20 mouse cellular contexts compared by ENCODE assay signal in genomic region chr3:30000260-30000659, GRCm38 (mm10).
DNase-seq lines count a peak whose midpoint lies in the region; ATAC-seq and TF ChIP-seq lines count a peak whose summit lies in the region.
"Had no signal": no experiment of that assay in that cellular context is flagged by ENCODE, and none has a peak within 500 bp of the region (broad histone marks: within the 10 kb centered on the region; RNA-seq: fewer than 3 reads in every experiment).

No protein-coding gene starts in this region.

- no peak for TF ChIP-seq POLR2A in limb, embryonic 14.5 days (IDR thresholded peaks at IDR 0.05; ENCODE audit: borderline replicate concordance, extremely low read depth, insufficient read depth, insufficient read length)

- peaks cover 27% of the 10 kb centered on the region for H3K36me3 ChIP-seq in limb, embryonic 13.5 days
- H3K36me3 ChIP-seq in limb, embryonic 14.5 days (ENCODE audit: control insufficient read depth, insufficient read depth, low read length) = peaks cover 9% of the 10 kb centered on the region; the same call in 1 of the 2 replicates
- H3K36me3 ChIP-seq in liver, embryonic 12.5 days = no peaks in the 10 kb centered on the region

- peak; percentile 36 for DNase-seq in kidney, adult 9 months
- DNase-seq in kidney, postnatal 4 days = no peak
- DNase-seq in kidney, postnatal 14 days = peak; percentile 44
- no peak for DNase-seq in kidney, adult 11 months
- DNase-seq in limb, embryonic 14.5 days (ENCODE audit: low spot score) = no peak
- DNase-seq in embryo, embryonic 11 days = no peak
- DNase-seq: adrenal gland, adult 2 months; adrenal gland, postnatal 25 days; cerebellum, adult 18-20 months; cerebellum, adult 9-11 months; cerebellum, postnatal 36 days; forebrain, postnatal 0 days; gastrocnemius, postnatal 36 days; heart, postnatal 14 days had no signal

- H3K9ac ChIP-seq in limb, embryonic 13.5 days = no peak overlapping the region
- no peak overlapping the region for H3K9ac ChIP-seq in limb, embryonic 14.5 days (ENCODE audit: low read depth, low read length, severe bottlenecking)
- H3K9ac ChIP-seq in liver, embryonic 12.5 days = no peak overlapping the region
- H3K9ac ChIP-seq: forebrain, embryonic 13.5 days; forebrain, postnatal 0 days; heart, embryonic 15.5 days had no signal

- no peak for ATAC-seq in limb, embryonic 13.5 days (ENCODE audit: low FRiP score, low read depth)
- no peak for ATAC-seq in limb, embryonic 14.5 days (ENCODE audit: low FRiP score, low read depth)
- no peak for ATAC-seq in liver, embryonic 12.5 days
- ATAC-seq: forebrain, embryonic 13.5 days; forebrain, postnatal 0 days had no signal

- peaks cover 30% of the 10 kb centered on the region for H3K4me1 ChIP-seq in limb, embryonic 13.5 days
- H3K4me1 ChIP-seq in limb, embryonic 14.5 days (ENCODE audit: control insufficient read depth, insufficient read depth, low read length) = peaks cover 23% of the 10 kb centered on the region
- no peaks in the 10 kb centered on the region for H3K4me1 ChIP-seq in liver, embryonic 12.5 days
- H3K4me1 ChIP-seq: heart, embryonic 10.5 days had no signal

- no peaks in the 10 kb centered on the region for H3K9me3 ChIP-seq in limb, embryonic 13.5 days
- H3K9me3 ChIP-seq in limb, embryonic 14.5 days (ENCODE audit: control insufficient read depth, low read length) = no peaks in the 10 kb centered on the region
- H3K9me3 ChIP-seq in liver, embryonic 12.5 days (replicated peaks) = no peaks in the 10 kb centered on the region
- H3K9me3 ChIP-seq: embryonic facial prominence, embryonic 10.5 days; forebrain, embryonic 13.5 days; heart, embryonic 10.5 days; heart, embryonic 15.5 days had no signal

- no peaks in the 10 kb centered on the region for H3K27me3 ChIP-seq in limb, embryonic 13.5 days
- H3K27me3 ChIP-seq in limb, embryonic 14.5 days (ENCODE audit: control insufficient read depth, insufficient read depth, low read length) = no peaks in the 10 kb centered on the region
- no peaks in the 10 kb centered on the region for H3K27me3 ChIP-seq in liver, embryonic 12.5 days (replicated peaks)
- H3K27me3 ChIP-seq: forebrain, embryonic 13.5 days; heart, embryonic 15.5 days had no signal

- H3K4me2 ChIP-seq in limb, embryonic 13.5 days (replicated peaks) = no peak overlapping the region
- H3K4me2 ChIP-seq in limb, embryonic 14.5 days (replicated peaks; ENCODE audit: low read depth, low read length, severe bottlenecking) = no peak overlapping the region
- H3K4me2 ChIP-seq in liver, embryonic 12.5 days = no peak overlapping the region
- H3K4me2 ChIP-seq: forebrain, embryonic 13.5 days; heart, embryonic 15.5 days had no signal

- 0 out of 2 replicates have a peak overlapping the region, but pooled peaks have one; percentile 3 for H3K27ac ChIP-seq in limb, embryonic 13.5 days
- 0 out of 2 replicates have a peak overlapping the region, but pooled peaks have one; percentile 7 for H3K27ac ChIP-seq in limb, embryonic 14.5 days (replicated peaks; ENCODE audit: low read depth, low read length)
- H3K27ac ChIP-seq in liver, embryonic 12.5 days = no peak overlapping the region
- H3K27ac ChIP-seq: embryonic facial prominence, embryonic 10.5 days; forebrain, embryonic 13.5 days; heart, embryonic 10.5 days; heart, embryonic 15.5 days had no signal

- WGBS in limb, embryonic 13.5 days = 40% methylated on average over 7 of the region's 7 CpGs
- WGBS in limb, embryonic 14.5 days = 26% methylated on average over 7 of the region's 7 CpGs
- 69% methylated on average over 7 of the region's 7 CpGs for WGBS in liver, embryonic 12.5 days (ENCODE audit: insufficient replicate concordance)

- no peak overlapping the region for H3K4me3 ChIP-seq in limb, embryonic 13.5 days
- H3K4me3 ChIP-seq in limb, embryonic 14.5 days (replicated peaks; ENCODE audit: low read length) = no peak overlapping the region
- H3K4me3 ChIP-seq in liver, embryonic 12.5 days = no peak overlapping the region
- H3K4me3 ChIP-seq: embryonic facial prominence, embryonic 10.5 days; forebrain, embryonic 13.5 days; heart, embryonic 10.5 days; heart, embryonic 15.5 days had no signal

Comparison
In these comparisons a context has a peak if more than half of its experiments do, and no peak if none do; other contexts are left out.
1. DNase-seq: peak in kidney, adult 9 months (single experiment) and kidney, postnatal 14 days (single experiment); none in kidney, postnatal 4 days (0 of 2), kidney, adult 11 months (single experiment), limb, embryonic 14.5 days (single experiment) and embryo, embryonic 11 days (single experiment).